Mouse (Mus musculus) hindbrain, postnatal 0 days (tissue): ENCODE results near the gene Nyx. TPM values are rescaled to one million over a fixed set of nuclear protein-coding genes. Genes with fewer than 3 reads are reported as not detected.

ENCODE experiments used
- ATAC-seq: fragments of 200-750 bp; cut with Nextera tagmentation; 2 replicates; pipeline ENCODE4 v1.8.0; 2017; ENCODE audit warnings: mild to moderate bottlenecking, moderate TSS enrichment, moderate library complexity
- DNase-seq: peaks from one replicate; pipeline ENCODE4 v3.0.0-alpha.2; 2015; ENCODE audit warnings: low spot score
- H3K27ac ChIP-seq: fragments of 300-500 bp; sonication (generic); 2 replicates; pipeline ENCODE4 v1.5.1; 2014; ENCODE audit warnings: mild to moderate bottlenecking
- H3K27me3 ChIP-seq: fragments of 300-500 bp; sonication (generic); 2 replicates; pipeline ENCODE4 v1.6.1; 2014; ENCODE audit warnings: low read length, mixed read lengths; ENCODE audit not compliant: insufficient read depth
- H3K36me3 ChIP-seq: fragments of 300-500 bp; sonication (generic); 2 replicates; pipeline ENCODE4 v1.6.1; 2014; ENCODE audit warnings: low read length, mixed read lengths; ENCODE audit not compliant: insufficient read depth
- H3K4me1 ChIP-seq: fragments of 300-500 bp; sonication (generic); 2 replicates; pipeline ENCODE4 v1.6.1; 2014; ENCODE audit warnings: antibody characterized with exemption, low read length, mixed read lengths; ENCODE audit not compliant: insufficient read depth
- H3K4me2 ChIP-seq: fragments of 300-500 bp; sonication (generic); 2 replicates; pipeline ENCODE4 v1.6.1; 2014; ENCODE audit warnings: low read depth, mild to moderate bottlenecking, low read length, moderate library complexity, mixed read lengths
- H3K4me3 ChIP-seq: fragments of 300-500 bp; sonication (generic); 2 replicates; pipeline ENCODE4 v1.5.1; 2014; ENCODE audit warnings: low read length
- H3K9ac ChIP-seq: fragments of 300-500 bp; sonication (generic); replicated peaks from 2 replicates; pipeline ENCODE4 v1.6.1; 2014; ENCODE audit warnings: mild to moderate bottlenecking, low read length, moderate library complexity, mixed read lengths
- H3K9me3 ChIP-seq: fragments of 300-500 bp; sonication (generic); 2 replicates; pipeline ENCODE4 v1.6.1; 2016; ENCODE audit warnings: low read length, mixed read lengths
- CTCF ChIP-seq: IDR thresholded peaks from 2 replicates; pipeline ENCODE4 v1.5.1; 2016; ENCODE audit warnings: antibody characterized with exemption, control low read depth, low read depth
- WGBS: fragments of 180-500 bp; shearing (Covaris S2); extraction: QIAGEN DNeasy Blood & Tissue Kit; methylation state at CpG from one replicate; pipeline ENCODE4 v1.1.7; 2014; 5-methylcytosine and 5-hydroxymethylcytosine counted together
- polyA plus RNA-seq: library from polyadenylated mRNA; unstranded; fragments of >200 nt; fragmentation: Nextera tagmentation; extraction: Ambion mirVana; gene quantifications from 2 replicates; pipeline ENCODE4 v1.2.1, GENCODE M21; 2015
- total RNA-seq: library from RNA; depleted of rRNA; stranded (reverse); fragments of >200 nt; gene quantifications from 2 replicates; pipeline ENCODE4 v1.2.3, GENCODE M21; 2014

Gene Nyx
- total and polyA plus RNA-seq, 2 experiments from 2014 or later = 0.15 to 0.37 TPM

DNA sequence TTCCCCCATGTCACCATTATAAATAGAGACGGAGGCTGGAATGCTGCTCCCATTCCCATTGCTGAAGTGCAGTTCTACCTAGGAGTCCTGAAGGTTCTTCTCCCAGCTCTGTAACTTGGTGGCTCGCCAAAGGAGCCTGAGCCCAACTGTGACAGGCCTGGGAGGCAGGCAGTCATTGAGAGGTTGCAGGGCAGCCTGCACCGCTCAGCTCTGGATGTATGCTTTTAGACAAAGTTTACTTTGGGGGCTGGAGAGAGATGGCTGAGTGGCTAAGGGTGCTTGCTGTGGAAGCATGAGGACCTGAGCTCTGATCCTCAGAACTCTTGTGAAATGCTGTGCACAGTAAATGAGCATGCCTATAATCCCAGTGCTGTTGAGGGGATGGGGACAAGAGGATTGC, 25.0 kb downstream of the Nyx start:
- 76% methylated on average over 3 of the region's 3 CpGs for WGBS
- no peak for DNase-seq
- no peaks in the 10 kb centered on the region for H3K36me3 ChIP-seq
- no peak overlapping the region for H3K9ac ChIP-seq
- TF ChIP-seq CTCF = no peak
- no peak overlapping the region for H3K27ac ChIP-seq
- H3K4me2 ChIP-seq = no peak overlapping the region
- ATAC-seq = no peak
- H3K4me1 ChIP-seq = no peaks in the 10 kb centered on the region
- H3K9me3 ChIP-seq = no peaks in the 10 kb centered on the region
- no peak overlapping the region for H3K4me3 ChIP-seq
- H3K27me3 ChIP-seq = no peaks in the 10 kb centered on the region

DNA sequence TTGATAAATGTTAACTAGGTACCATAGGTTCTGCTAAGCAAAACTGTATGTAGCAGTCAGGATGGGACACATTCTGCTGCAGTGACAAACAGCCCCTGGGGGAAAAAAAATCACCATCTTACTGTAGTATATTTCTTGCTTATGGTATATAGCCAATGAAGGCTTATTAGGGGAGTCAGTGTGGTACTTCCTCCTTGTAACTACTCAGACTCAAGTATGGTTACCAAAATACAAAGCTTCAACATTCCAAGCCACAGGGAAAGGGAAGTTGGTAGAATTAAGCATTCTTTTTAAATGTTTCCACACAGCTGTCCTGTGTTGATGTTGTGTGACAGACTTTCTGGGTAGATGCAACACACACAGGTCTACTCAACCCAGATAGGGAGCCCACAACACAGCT, 27.0 kb downstream of the Nyx start:
- no peak overlapping the region for H3K27ac ChIP-seq
- no peak overlapping the region for H3K9ac ChIP-seq
- no peak for ATAC-seq
- H3K27me3 ChIP-seq = no peaks in the 10 kb centered on the region
- no peaks in the 10 kb centered on the region for H3K9me3 ChIP-seq
- no peak overlapping the region for H3K4me3 ChIP-seq
- H3K36me3 ChIP-seq = no peaks in the 10 kb centered on the region
- TF ChIP-seq CTCF = no peak
- H3K4me2 ChIP-seq = no peak overlapping the region
- no peaks in the 10 kb centered on the region for H3K4me1 ChIP-seq
- no peak for DNase-seq

DNA sequence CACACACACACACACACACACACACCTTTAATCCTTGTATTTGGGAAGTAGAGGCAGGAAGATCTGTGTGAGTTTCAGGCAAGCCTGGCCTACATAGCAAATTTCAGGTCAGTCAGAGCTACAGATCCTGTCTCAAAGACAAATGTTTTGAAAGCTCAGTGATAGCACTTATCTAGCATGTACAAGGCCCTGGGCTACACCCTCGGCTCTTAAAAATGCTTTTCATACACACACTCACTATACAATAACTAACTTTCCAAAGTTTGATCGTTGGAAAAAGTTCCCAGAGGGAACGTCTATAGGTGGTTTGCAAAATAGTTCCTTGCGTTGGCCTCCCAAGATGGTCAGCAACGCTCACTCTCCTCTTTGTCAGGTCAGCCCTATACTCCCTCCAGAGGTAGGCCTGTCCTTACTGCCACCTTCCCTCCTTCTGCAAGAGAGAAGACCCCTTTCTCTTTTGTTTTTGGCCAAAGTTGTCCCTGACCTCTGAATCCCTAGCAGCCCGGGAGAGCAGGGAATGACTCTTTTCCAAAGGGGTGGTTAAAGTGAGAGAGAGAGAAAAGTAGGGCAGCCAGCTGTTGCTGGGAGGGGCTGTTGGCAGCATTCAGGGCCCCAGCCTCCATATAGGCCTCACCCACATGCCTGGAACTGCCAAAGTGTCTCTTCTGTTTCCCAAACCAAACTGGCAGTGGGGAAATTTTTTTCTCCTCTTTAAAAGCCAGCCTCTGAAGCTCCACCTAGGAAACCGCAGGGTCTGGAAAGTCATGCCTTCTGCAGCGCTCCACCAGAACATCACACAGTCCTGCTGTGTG, 29.2 kb downstream of the Nyx start:
- H3K4me3 ChIP-seq = no peak overlapping the region
- DNase-seq = no peak
- H3K9me3 ChIP-seq = no peaks in the 10 kb centered on the region
- WGBS = 80% methylated on average over 8 of the region's 8 CpGs
- H3K27me3 ChIP-seq = no peaks in the 10 kb centered on the region
- H3K4me2 ChIP-seq = no peak overlapping the region
- TF ChIP-seq CTCF = no peak
- no peak overlapping the region for H3K27ac ChIP-seq
- no peaks in the 10 kb centered on the region for H3K36me3 ChIP-seq
- ATAC-seq = no peak
- no peak overlapping the region for H3K9ac ChIP-seq
- no peaks in the 10 kb centered on the region for H3K4me1 ChIP-seq

DNA sequence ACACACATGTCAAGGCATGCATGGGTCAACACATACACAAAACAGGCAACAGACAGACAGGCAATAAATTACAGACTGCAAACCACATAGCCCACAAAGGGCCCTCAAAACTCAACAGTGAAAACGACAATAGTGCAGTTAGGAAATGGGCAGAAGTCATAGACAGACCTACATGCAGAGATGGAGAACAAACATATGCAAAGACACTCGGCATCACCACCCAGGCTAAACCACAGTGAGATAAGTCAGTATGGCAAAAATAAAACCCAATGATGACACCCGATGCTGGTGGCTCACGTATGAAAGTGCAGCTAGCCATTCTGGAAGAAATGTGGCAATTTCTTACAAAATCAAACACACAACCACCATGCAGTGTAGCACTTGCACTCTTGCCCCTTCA, 34.4 kb downstream of the Nyx start:
- H3K9me3 ChIP-seq = no peaks in the 10 kb centered on the region
- TF ChIP-seq CTCF = no peak
- H3K27ac ChIP-seq = no peak overlapping the region
- 83% methylated on average over 4 of the region's 4 CpGs for WGBS
- H3K4me2 ChIP-seq = no peak overlapping the region
- H3K4me3 ChIP-seq = no peak overlapping the region
- no peaks in the 10 kb centered on the region for H3K27me3 ChIP-seq
- no peak overlapping the region for H3K9ac ChIP-seq
- no peaks in the 10 kb centered on the region for H3K4me1 ChIP-seq
- H3K36me3 ChIP-seq = no peaks in the 10 kb centered on the region
- DNase-seq (no peak), ATAC-seq (no peak)

DNA sequence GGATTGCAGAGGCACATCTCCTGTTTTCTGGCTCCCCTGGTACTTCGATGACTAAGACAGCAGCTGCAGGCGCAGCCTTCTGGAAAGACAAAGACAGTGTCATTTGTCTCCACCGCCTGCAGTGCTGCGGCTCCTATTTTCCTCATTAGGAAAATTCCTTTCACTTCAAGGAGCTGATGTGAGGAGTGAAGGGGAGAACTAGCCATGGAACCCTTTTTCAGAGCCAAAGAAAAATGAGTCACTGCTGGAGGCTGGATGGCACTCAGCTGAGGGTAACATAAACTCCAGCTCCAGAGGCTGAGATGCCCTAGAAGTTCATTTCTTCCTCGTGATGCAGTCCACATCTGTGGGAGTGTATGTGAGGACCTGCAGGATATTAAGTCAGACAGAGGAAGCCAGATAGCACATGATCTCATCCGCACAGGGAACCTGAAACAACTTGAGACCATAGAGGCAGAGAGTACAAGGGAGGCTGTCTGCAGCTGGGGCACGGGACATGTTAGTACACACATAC, 37.0 kb downstream of the Nyx start:
- Histone ChIP-seq H3K4me2 (peak overlapping the region; percentile 18; the same call in 1 of the 2 replicates), H3K9me3 (no peaks in the 10 kb centered on the region), H3K27ac (peak overlapping the region; percentile 69), H3K4me1 (no peaks in the 10 kb centered on the region), H3K27me3 (no peaks in the 10 kb centered on the region), H3K36me3 (no peaks in the 10 kb centered on the region), H3K9ac (0 out of 2 replicates have a peak overlapping the region, but pooled peaks have one; percentile 13), H3K4me3 (no peak overlapping the region)
- 45% methylated on average over 7 of the region's 7 CpGs for WGBS
- ATAC-seq (peak; percentile 75), DNase-seq (peak; percentile 68)
- TF ChIP-seq CTCF = no peak

DNA sequence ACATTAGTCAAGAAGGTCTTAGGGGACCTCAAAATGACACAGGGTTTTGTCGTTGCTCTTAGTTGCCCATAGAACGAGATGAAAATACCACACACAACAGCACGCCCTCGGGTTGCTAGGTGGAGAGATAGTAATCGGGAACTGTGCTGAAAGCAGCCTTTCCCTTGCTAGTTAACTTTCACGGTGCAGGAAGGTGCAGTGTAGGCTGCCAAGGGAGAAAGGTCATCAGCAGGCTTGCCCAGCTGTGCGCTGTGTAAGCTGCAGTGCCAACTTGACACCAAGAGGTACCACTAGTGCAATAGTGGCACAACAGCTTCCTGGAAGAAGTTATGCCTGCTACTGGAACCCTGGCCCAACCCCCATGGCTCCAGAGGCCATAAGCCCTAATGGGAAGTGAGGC, 38.5 kb downstream of the Nyx start:
- Histone ChIP-seq H3K27me3 (no peaks in the 10 kb centered on the region), H3K9me3 (no peaks in the 10 kb centered on the region), H3K9ac (no peak overlapping the region), H3K4me1 (no peaks in the 10 kb centered on the region), H3K27ac (no peak overlapping the region), H3K4me3 (no peak overlapping the region), H3K4me2 (no peak overlapping the region), H3K36me3 (no peaks in the 10 kb centered on the region)
- WGBS = 88% methylated on average over 7 of the region's 7 CpGs
- ATAC-seq = no peak
- no peak for DNase-seq
- TF ChIP-seq CTCF = no peak

DNA sequence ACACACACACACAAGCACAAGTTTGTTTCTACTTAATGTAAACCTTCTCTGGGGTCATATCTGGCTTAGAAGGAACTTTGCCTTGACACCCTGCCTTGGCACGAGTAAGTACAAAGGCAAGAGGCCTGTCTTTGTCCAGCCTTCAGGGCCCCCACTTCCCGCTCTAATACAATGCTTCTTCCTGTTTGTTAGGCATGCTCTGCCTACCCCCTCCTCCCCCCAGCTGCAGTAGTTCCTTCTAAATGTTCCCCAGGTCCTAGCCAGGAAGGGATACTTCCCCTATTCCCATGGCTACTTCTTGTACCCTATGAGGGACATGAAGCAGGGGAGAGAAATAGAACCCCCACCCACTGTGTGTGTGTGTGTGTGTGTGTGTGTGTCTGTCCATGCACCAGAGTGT, 40.5 kb downstream of the Nyx start:
- no peaks in the 10 kb centered on the region for H3K9me3 ChIP-seq
- no peaks in the 10 kb centered on the region for H3K36me3 ChIP-seq
- H3K4me3 ChIP-seq = no peak overlapping the region
- H3K4me2 ChIP-seq = no peak overlapping the region
- H3K9ac ChIP-seq = no peak overlapping the region
- no peak for TF ChIP-seq CTCF
- WGBS = 56% methylated on average over 2 of the region's 2 CpGs
- H3K27ac ChIP-seq = no peak overlapping the region
- DNase-seq (no peak), ATAC-seq (no peak)
- H3K4me1 ChIP-seq = no peaks in the 10 kb centered on the region
- no peaks in the 10 kb centered on the region for H3K27me3 ChIP-seq
